In the genomic region with DNA sequence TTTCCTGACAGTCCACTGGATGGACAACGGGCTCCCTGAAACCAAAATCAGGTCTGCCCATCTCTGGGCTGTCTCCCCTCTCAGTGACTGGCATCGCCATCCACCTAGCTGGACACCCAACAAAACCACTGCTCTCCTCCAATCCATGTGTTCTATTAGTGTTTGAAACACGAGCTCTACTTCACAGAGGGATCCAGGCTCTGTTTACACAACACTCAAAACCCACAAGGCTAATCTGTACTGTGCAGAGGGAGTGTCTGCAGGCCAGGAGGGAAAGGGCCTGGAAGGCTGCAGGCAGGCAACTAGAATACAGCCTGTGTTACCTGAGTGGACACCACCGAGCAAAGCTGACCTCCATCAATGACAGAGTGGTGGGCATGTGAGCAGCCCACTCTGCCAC, we compare ENCODE assay signal across 15 mouse cellular contexts.
"Had no signal": no experiment of that assay in that cellular context is flagged by ENCODE, and none has a peak within 500 bp of the region (broad histone marks: within the 10 kb centered on the region; RNA-seq: fewer than 3 reads in every experiment).

No protein-coding gene starts in this region.

- H3K4me2 ChIP-seq: hindbrain, embryonic 15.5 days; limb, embryonic 12.5 days; liver, embryonic 13.5 days; neural tube, embryonic 12.5 days had no signal

- H3K4me3 ChIP-seq: hindbrain, embryonic 15.5 days; limb, embryonic 12.5 days; liver, embryonic 13.5 days; neural tube, embryonic 12.5 days had no signal

- H3K27me3 ChIP-seq: hindbrain, embryonic 15.5 days; limb, embryonic 12.5 days; liver, embryonic 13.5 days; neural tube, embryonic 12.5 days had no signal

- H3K36me3 ChIP-seq: hindbrain, embryonic 15.5 days; limb, embryonic 12.5 days; liver, embryonic 13.5 days; neural tube, embryonic 12.5 days had no signal

- H3K9me3 ChIP-seq: hindbrain, embryonic 15.5 days; limb, embryonic 12.5 days; liver, embryonic 13.5 days; neural tube, embryonic 12.5 days had no signal

- H3K9ac ChIP-seq: hindbrain, embryonic 15.5 days; limb, embryonic 12.5 days; liver, embryonic 13.5 days; liver, postnatal 0 days; neural tube, embryonic 12.5 days had no signal

- ATAC-seq: liver, postnatal 0 days had no signal

- DNase-seq: kidney, adult 11 months; kidney, adult 9 months; kidney, postnatal 10 days; liver; liver, embryonic 13.5 days; liver, postnatal 0 days; midbrain, embryonic 14.5 days; retina, postnatal 1 day; right cerebral cortex, postnatal 4 days; spleen, adult 18-20 months; thymus, adult 18-20 months; thymus, postnatal 14 days had no signal

- H3K27ac ChIP-seq: hindbrain, embryonic 15.5 days; limb, embryonic 12.5 days; liver, embryonic 13.5 days; neural tube, embryonic 12.5 days had no signal
